Mouse (Mus musculus): Measurements from ENCODE around the gene Gm20388.

The Gm20388 gene

DNA sequence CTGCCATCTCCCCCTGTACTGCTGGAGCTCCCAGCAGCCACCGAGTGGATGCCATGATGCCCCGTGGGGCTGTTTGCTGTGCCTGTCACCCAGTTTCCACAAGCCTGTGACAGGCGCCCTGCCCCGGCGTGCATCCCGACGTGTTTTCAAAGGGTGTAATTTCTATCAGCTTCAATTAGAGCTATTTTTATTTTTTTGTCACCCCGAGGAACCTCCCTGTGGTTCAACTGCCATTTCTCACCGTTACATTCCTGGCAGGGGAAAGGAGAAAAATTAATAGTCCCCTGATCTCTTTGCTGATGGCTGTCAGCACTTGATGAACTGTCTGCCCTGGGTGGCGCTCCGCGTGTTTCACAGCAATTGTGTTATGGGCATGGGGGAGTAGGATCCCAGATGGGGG lies 432.9 kb downstream of the Gm20388 start:
- intact Hi-C loops (cut with DNase I), result no loop called here

DNA sequence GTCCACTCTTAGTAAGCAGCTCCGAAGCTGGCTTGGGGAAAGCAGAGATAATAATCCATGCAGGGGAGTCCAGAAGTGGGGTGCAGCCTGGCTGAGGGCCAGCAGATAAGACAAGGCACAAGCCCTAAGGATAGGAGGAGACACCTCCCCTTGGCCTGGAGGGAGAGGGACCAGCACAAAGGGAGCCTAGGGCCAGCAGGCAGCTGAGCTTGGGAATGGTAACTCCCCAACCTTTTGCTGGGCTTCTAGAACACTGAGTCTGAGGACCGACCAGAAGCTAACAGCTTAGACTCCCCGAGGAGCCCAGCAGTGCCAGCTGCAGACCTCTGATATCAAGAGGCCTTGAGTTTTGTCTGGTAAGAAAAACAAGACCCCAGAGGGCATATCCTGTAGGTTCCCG lies 433.5 kb downstream of the Gm20388 start:
- intact Hi-C loops (cut with DNase I), result no loop called here

GRCm38 (mm10) chr8:120344583-120344982 lies 433.9 kb downstream of the Gm20388 start:
- intact Hi-C loops (cut with DNase I), result no loop called here

DNA sequence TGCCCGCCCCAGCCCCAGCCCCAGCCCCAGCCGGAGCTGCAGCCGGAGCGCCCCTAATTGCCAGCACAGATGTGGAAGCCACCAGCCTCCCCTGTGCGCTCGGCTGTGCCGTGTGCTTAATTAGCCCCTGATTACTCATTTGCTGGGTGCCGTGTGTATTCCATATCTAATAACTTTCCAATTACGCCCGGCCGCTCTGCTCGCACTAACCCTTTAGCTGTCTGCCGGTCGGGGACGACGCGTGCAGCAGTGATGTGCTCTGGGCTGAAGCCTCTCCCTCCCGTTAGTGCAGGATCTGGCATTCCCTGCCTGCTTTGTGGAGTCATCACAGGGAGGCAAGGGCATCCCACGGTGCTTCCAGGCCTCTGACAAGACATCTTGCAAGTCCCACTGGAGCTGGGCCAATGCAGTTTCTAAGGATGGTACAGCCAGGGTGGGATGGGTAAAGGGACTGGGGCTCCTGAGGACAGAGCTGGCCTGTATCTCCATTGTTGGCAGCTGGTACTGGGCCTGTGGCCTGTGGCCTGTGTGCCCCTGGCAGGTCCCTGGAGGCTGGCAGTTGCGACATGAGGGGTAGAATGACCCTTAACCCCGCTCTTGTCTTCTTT lies 437.2 kb downstream of the Gm20388 start:
- intact Hi-C loops (cut with DNase I), result no loop called here

- intact Hi-C loops (cut with DNase I), result no loop called here
Observed at GRCm38 (mm10) chr8:120348922-120349321, 438.3 kb downstream of the Gm20388 start.

- intact Hi-C loops (cut with DNase I), result no loop called here
Observed at GRCm38 (mm10) chr8:120351332-120352071, 440.9 kb downstream of the Gm20388 start.

GRCm38 (mm10) chr8:120352096-120352495 lies 441.5 kb downstream of the Gm20388 start:
- intact Hi-C loops (cut with DNase I), result no loop called here

DNA sequence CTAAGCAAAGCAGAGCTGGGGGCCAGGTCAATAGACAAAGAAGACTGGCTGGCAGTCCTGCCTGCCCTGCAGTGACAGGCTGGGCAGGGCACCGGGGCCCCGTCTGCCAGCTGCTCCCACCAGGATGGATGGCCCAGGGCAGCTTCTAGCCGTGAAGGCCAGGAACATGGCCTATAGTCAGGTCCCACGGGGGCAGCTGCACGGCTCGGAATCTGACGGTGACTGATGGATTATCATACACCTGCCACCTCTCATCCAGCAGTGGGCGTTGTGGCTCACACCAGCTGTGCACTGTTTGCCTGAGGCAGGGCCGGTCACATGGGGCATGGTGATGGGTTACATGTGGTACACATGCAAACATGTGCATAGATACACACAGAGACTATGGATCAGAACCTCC lies 445.4 kb downstream of the Gm20388 start:
- intact Hi-C loops (cut with DNase I), result no loop called here

GRCm38 (mm10) chr8:120357504-120357903 lies 446.9 kb downstream of the Gm20388 start:
- intact Hi-C loops (cut with DNase I), result no loop called here

- intact Hi-C loops (cut with DNase I), result no loop called here
Observed at GRCm38 (mm10) chr8:120361301-120361700, 450.7 kb downstream of the Gm20388 start.

DNA sequence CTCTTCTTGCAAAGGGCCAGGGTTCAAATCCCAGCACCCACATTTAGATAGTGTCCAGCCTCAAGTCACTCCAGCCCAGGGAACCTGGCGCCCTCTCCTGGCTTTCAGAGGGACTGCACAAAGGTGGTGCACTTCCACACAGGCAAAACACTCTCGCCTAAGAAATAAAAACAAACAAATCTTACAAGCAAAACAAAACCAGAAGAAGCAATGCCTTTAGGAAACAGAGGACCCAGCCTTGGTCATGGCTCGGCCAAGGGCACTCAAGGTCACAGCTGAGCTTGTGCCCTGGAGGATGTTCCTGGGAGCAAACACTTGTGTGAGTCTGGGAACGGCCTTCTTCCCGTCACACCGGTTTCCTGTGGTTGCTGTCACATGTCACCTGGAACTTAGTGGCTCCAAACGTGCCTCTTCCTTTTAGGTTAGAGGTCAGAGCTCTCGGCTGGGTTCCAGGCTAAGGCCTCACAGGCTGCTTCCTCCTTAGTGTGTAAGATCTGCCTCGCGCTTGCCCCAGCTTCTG lies 453.0 kb downstream of the Gm20388 start:
- intact Hi-C loops (cut with DNase I), result no loop called here

DNA sequence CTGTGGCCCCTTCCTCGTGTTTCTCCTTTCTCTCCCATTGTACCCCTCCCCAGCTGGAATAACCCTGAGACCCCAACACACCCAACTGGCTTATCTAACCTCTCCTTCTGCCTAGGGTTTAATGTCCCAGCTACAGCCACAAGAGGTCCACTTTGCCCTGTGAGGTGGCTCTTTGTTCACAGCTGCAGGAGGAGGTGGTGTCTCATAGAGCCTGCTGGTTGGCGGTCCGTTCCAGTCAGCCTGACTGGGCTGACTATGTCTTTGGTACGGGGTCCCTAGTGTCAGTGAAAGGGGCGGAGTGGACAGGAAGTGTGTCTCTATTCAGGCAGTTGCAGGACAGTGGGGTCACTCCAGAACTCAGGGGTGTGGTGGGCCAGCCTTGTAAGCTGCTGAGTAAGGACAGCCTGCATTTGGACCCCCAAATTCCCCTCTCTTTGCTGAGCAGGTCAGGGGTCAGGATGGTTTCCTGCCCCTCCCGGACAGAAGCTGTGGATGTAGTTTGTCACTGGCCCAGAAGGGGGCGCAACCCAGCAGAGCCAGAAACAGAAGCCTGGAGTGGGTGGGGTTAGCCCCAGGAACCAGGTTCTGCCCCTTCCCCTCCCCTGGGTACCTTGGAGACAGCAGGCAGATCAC lies 453.6 kb downstream of the Gm20388 start:
- intact Hi-C loops (cut with DNase I), result no loop called here

- intact Hi-C loops (cut with DNase I), result loop anchor here (5.0 kb wide), 1 partner anchor 40 kb away; no protein-coding TSS in a partner anchor
Observed at GRCm38 (mm10) chr8:120366840-120367239, 456.2 kb downstream of the Gm20388 start.

DNA sequence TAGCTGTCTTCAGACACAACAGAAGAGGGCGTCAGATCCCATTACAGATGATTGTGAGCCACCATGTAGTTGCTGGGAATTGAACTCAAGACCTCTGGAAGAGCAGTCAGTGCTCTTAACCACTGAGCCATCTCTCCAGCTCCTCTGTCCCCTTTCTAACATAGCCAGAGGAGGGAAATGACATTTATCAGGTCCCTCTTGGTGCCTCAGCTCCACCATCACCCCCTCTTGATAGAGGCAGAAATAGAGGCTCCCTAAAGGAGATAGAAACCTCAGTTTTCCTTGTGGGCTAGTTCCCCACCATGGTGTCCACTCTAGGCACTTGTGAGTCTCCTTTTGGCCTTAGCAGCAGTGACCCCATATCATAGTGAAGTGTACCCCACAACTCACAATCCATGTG lies 457.6 kb downstream of the Gm20388 start:
- intact Hi-C loops (cut with DNase I), result loop anchor here (5.0 kb wide), 1 partner anchor 41 kb away; no protein-coding TSS in a partner anchor

DNA sequence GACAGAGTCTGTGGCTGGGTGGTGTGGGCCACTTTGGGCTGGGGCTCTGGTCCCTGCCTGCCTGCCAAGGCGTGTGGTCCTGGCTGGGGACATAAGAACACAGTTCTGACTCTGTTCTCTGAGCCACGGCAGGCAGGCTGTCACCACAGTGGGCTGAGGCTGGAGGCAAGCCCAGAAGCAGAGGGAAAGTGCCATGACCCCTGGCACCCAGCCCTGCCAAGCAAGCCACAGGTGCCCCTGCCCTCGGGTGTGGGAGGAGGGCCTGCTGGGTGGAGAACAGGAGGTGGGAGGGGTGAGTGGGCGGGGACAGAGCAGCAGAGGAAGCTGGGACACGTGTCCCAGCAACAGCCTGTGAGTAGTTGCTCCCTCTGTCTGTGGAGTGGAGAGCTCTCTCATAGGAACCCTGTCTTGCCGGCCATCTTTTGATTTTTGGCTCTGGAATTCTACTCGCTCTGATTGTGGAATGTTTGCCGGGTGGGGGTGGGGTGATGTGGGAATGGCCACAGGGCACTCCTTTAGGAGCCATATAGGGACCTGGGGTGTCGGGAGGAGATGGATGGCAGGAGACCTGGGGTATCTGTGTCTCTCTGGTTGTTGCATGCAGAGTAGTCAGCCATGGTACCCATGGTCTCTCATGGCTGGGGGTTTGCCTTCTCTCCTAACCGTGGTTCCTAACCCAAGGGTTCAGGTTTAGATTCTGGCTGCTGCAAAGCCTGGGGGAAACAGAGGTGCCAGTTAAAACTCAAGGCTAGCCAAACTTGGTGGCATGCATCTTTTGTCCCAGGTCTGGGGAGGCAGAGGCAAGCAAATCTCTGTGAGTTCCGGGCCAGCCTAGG lies 458.4 kb downstream of the Gm20388 start:
- intact Hi-C loops (cut with DNase I), result loop anchor here (5.0 kb wide), 1 partner anchor 42 kb away; no protein-coding TSS in a partner anchor

GRCm38 (mm10) chr8:120369956-120370355 lies 459.3 kb downstream of the Gm20388 start:
- intact Hi-C loops (cut with DNase I), result loop anchor here (5.0 kb wide), 1 partner anchor 43 kb away; no protein-coding TSS in a partner anchor

DNA sequence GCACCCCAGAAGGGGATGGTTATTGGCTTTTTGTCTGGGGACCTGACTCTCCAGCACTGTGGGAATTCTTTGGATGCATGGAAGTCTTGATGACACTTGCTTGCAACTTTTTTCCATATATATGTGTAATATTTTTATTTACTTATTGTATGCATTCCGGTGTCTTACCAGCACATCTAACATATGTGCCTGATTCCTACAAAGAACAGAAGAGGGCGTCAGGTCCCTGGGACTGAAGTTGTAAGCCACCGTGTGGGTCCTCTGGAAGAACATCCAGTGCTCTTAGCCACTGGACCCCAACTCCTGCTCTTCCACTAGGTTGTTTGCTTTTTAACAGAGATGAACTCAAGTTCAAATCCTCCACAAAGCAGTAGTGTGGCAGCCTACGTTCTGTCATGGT lies 459.8 kb downstream of the Gm20388 start:
- intact Hi-C loops (cut with DNase I), result no loop called here

DNA sequence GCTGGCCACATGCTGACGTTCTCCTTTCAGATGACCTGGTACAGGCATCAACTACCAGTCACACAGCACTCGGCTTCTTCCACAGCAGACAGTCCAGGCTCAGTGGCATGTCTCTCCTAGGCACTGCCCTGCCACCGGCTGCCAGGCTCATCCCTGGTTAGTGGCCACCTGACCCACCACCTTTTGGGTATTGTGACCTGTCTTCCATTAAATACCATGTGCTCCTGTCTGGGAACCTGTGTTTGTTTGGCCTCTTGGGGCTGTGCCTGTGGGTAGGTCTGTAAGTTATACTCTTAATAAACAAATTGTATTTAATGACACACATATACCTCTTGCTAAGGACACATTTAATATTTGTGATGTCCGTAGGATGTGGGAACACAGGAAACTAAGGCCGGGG lies 460.5 kb downstream of the Gm20388 start:
- intact Hi-C loops (cut with DNase I), result no loop called here

GRCm38 (mm10) chr8:120371725-120372457 lies 461.2 kb downstream of the Gm20388 start:
- intact Hi-C loops (cut with DNase I), result no loop called here

DNA sequence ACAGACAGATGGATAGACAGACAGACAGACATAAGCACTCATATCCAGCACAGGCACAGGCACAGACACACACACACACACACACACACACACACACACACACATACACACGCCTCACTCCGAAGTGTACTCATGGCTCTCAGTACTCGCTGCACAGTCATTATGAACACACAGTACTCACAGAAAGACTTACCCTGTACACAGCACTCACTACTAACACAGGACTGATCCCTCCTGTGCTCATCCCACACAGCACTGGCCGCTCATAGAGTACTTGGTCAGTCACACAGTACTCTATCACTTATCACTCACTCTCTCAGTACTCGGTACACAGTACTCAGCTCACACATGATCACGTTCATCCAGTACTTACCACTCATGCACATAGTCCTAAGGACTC lies 462.0 kb downstream of the Gm20388 start:
- intact Hi-C loops (cut with DNase I), result no loop called here

Data from adrenal gland (tissue).